Mouse (Mus musculus) forebrain, embryonic 11.5 days (tissue): ENCODE results near the gene Engase. TPM values are rescaled to one million over a fixed set of nuclear protein-coding genes. Genes with fewer than 3 reads are reported as not detected.

ENCODE experiments used
- ATAC-seq: fragments of 200-750 bp; cut with Nextera tagmentation; replicated peaks from 2 replicates; pipeline ENCODE4 v1.8.0; 2017; ENCODE audit warnings: moderate TSS enrichment; ENCODE audit not compliant: low FRiP score
- DNase-seq: peaks from one replicate; pipeline ENCODE4 v3.0.0-alpha.2; 2017; ENCODE audit warnings: low spot score
- H3K27ac ChIP-seq: fragments of 300-500 bp; sonication (generic); 2 replicates; pipeline ENCODE4 v1.5.1; 2014; ENCODE audit warnings: low read depth, low read length
- H3K27me3 ChIP-seq: fragments of 300-500 bp; sonication (generic); 2 replicates; pipeline ENCODE4 v1.6.1; 2014; ENCODE audit warnings: mild to moderate bottlenecking, low read length, mixed read lengths; ENCODE audit not compliant: control insufficient read depth, insufficient read depth
- H3K36me3 ChIP-seq: fragments of 300-500 bp; sonication (generic); 2 replicates; pipeline ENCODE4 v1.6.1; 2014; ENCODE audit warnings: mild to moderate bottlenecking, low read length, moderate library complexity, mixed read lengths; ENCODE audit not compliant: control insufficient read depth, insufficient read depth
- H3K4me1 ChIP-seq: fragments of 300-500 bp; sonication (generic); replicated peaks from 2 replicates; pipeline ENCODE4 v1.6.1; 2014; ENCODE audit warnings: low read length, mixed read lengths; ENCODE audit not compliant: control insufficient read depth, insufficient read depth
- H3K4me2 ChIP-seq: fragments of 300-500 bp; sonication (generic); 2 replicates; pipeline ENCODE4 v1.6.1; 2014; ENCODE audit warnings: low read depth, mild to moderate bottlenecking, low read length, moderate library complexity, mixed read lengths; ENCODE audit not compliant: severe bottlenecking
- H3K4me3 ChIP-seq: fragments of 300-500 bp; sonication (generic); 2 replicates; pipeline ENCODE4 v1.5.1; 2014; ENCODE audit warnings: low read depth, low read length
- H3K9ac ChIP-seq: fragments of 300-500 bp; sonication (generic); 2 replicates; pipeline ENCODE4 v1.6.1; 2014; ENCODE audit warnings: low read length
- H3K9me3 ChIP-seq: fragments of 300-500 bp; sonication (generic); 2 replicates; pipeline ENCODE4 v1.6.1; 2016; ENCODE audit warnings: low read length, mixed read lengths; ENCODE audit not compliant: control insufficient read depth
- WGBS: fragments of 180-500 bp; shearing (Covaris S2); extraction: QIAGEN DNeasy Blood & Tissue Kit; methylation state at CpG from one replicate; pipeline ENCODE4 v1.1.7; 2014; 5-methylcytosine and 5-hydroxymethylcytosine counted together
- polyA plus RNA-seq: library from polyadenylated mRNA; unstranded; fragments of >200 nt; fragmentation: Nextera tagmentation; extraction: Ambion mirVana; gene quantifications from 2 replicates; pipeline ENCODE4 v1.2.1, GENCODE M21; 2014

Engase gene
- polyA plus RNA-seq, 1 experiment from 2014 or later, result 10.6 TPM

DNA sequence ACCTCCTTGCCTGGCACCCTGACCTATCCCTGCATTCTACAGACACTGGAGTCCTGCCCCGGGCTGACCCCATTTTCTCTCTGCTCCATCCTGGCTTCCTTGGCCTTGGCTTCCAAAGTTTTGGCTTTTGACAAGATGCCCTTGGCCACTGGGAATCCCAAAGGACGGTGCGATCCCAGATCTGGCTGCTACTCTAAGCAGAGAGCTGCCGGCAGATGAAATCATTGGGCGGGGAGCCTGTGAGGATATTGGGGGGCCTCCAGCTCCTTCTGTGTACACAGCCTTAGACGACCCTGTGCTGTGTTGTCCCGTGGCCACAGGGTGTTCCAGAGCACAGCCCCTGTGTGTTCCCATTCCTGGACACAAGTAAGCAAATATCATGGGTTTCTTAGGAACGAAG lies 28.2 kb upstream of the Engase start:
- no peak overlapping the region for H3K9ac ChIP-seq
- ATAC-seq (no peak), DNase-seq (no peak)
- no peak overlapping the region for H3K4me2 ChIP-seq
- no peaks in the 10 kb centered on the region for H3K36me3 ChIP-seq
- H3K27ac ChIP-seq, result no peak overlapping the region
- H3K4me1 ChIP-seq, result no peaks in the 10 kb centered on the region
- 93% methylated on average over 8 of the region's 8 CpGs for WGBS
- H3K4me3 ChIP-seq, result no peak overlapping the region
- H3K27me3 ChIP-seq, result no peaks in the 10 kb centered on the region; the same call in 1 of the 2 replicates
- H3K9me3 ChIP-seq, result no peaks in the 10 kb centered on the region

DNA sequence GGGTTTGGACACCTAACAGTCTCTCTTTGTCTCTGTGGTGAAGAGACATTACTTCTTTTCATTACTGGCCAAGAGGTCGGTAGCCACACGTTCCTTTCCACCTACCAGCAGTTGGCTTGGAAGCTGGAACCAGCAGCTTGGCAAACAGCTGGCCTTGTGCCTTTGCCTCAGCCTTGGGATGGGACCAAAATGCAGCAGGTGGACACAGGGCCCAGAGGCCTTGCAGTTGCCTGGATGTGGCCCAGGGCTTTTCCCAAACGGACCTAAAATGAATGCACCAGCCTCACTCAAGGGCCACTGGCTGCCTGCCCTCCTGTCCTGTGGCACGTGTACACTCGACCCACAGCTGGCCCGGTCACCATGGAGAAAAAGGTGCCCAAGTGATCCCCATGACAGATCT lies 25.4 kb upstream of the Engase start:
- DNase-seq, result no peak
- no peaks in the 10 kb centered on the region for H3K4me1 ChIP-seq

DNA sequence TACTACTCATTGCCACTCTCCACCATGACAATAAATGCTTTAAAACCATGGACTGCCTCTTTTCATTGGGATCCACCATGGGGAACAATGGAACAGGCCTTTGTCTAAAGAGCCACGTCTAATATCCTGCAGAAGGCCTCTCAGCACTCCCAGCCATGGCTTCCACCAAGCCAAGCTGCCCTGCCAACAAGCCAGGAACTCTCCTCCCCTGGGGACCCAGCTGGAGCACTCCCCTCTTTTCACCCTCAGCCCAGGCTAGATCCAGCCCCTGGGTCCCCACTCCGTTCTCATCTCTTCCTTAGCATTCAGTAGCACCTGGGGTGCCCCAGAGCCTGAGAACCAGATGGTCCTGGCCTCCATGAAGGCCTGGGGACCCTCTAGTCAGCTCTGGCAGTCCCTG lies 23.7 kb upstream of the Engase start:
- DNase-seq (no peak), ATAC-seq (no peak)
- Histone ChIP-seq H3K4me3 (no peak overlapping the region), H3K36me3 (no peaks in the 10 kb centered on the region), H3K27ac (no peak overlapping the region), H3K9ac (no peak overlapping the region), H3K9me3 (no peaks in the 10 kb centered on the region), H3K4me2 (no peak overlapping the region), H3K27me3 (no peaks in the 10 kb centered on the region), H3K4me1 (no peaks in the 10 kb centered on the region)
- WGBS, result 56% methylated on average over 2 of the region's 2 CpGs

More for the DNA sequence above, 25.4 kb upstream of the Engase start:
- ATAC-seq, result no peak
- WGBS, result 87% methylated on average over 6 of the region's 6 CpGs
- no peak overlapping the region for H3K4me2 ChIP-seq
- no peaks in the 10 kb centered on the region for H3K9me3 ChIP-seq
- H3K27me3 ChIP-seq, result no peaks in the 10 kb centered on the region
- no peaks in the 10 kb centered on the region for H3K36me3 ChIP-seq
- no peak overlapping the region for H3K4me3 ChIP-seq
- H3K27ac ChIP-seq, result no peak overlapping the region
- H3K9ac ChIP-seq, result no peak overlapping the region

DNA sequence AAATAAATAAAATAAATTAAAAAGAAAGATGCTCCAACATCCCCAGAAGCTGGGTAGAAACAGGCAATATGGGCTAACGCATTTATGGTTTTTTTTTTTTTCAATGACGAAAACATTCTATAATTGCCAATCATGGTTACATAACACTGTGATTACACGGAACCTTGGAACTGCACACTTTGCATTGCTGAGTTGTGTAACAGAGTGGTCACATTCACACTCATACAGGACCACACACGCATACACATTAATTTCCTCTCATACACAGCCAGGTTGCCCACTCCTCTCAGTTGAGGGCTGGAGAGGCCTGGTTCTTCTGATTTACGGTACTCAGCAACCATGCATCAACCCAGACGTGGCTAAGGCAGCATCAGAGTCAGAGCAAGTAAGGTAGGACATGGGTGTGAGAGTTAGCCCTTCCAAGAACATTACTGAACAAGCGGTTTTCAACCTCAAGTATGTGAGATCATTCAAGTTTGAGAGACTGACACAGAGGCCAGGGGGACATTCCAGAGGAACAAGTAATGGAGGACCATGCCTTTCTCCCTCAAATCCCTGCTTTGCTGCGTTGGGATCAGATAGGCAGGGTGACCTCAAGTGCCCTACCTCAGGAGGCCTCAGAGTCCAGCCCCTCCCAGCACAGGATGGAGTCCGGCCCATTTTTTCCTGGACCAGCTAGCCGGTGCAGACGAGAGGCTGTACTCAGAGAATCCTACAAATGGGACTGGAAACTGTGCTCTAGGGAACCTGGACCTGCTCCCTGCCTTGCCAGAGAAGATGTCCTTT lies 22.6 kb upstream of the Engase start:
- ATAC-seq, result no peak
- 80% methylated on average over 11 of the region's 11 CpGs for WGBS

DNA sequence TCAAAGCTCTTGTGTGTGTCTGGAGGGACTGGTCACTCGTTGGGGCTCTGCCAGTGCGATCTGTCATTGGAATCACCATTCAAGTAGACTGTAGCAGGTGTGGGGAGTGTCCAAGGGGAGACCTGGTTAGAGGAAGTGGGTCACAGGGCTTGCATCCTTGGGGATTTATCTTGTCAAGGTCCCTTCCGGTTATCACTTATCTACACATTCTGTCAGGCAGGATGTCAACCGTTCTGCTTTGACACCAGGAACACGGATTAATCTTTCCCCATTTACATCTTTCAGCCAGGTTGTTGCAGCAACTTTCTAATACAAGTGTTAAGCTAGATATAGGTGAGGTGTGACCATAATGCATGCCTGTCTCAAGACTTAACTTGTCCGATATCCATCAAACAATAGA lies 20.8 kb upstream of the Engase start:
- H3K4me1 ChIP-seq, result no peaks in the 10 kb centered on the region
- no peak overlapping the region for H3K4me3 ChIP-seq
- ATAC-seq (no peak), DNase-seq (no peak)
- no peak overlapping the region for H3K9ac ChIP-seq
- no peaks in the 10 kb centered on the region for H3K27me3 ChIP-seq
- H3K27ac ChIP-seq, result no peak overlapping the region
- WGBS, result 87% methylated on average over 6 of the region's 6 CpGs
- H3K36me3 ChIP-seq, result no peaks in the 10 kb centered on the region
- H3K9me3 ChIP-seq, result peaks cover 3% of the 10 kb centered on the region; the same call in 1 of the 2 replicates
- H3K4me2 ChIP-seq, result no peak overlapping the region

More for the DNA sequence above, 22.6 kb upstream of the Engase start:
- Histone ChIP-seq H3K4me3 (no peak overlapping the region), H3K27ac (no peak overlapping the region), H3K9ac (no peak overlapping the region), H3K27me3 (no peaks in the 10 kb centered on the region), H3K9me3 (no peaks in the 10 kb centered on the region), H3K36me3 (no peaks in the 10 kb centered on the region), H3K4me1 (no peaks in the 10 kb centered on the region), H3K4me2 (no peak overlapping the region)
- no peak for DNase-seq

DNA sequence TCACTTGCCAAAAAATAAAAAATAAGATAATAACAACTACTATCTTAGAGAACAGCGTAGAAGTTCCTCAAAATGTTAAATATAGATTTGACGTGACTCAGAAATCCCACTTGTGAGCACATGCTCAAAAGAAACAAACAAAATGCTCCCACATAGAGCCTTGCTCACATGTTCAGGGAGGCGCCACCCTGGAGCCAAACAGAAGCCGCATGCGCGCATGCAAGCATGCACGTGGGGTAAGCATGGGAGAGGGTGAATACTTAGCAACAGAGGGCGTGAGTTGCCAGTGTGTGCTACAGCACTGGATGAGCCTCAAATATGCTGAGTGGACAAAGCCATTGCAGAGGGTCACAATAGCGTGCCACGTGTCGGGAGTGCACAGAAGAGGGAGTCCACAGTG lies 19.7 kb upstream of the Engase start:
- Histone ChIP-seq H3K4me1 (no peaks in the 10 kb centered on the region), H3K27me3 (no peaks in the 10 kb centered on the region), H3K9me3 (peaks cover 3% of the 10 kb centered on the region; the same call in 1 of the 2 replicates), H3K4me3 (no peak overlapping the region), H3K36me3 (no peaks in the 10 kb centered on the region), H3K27ac (no peak overlapping the region), H3K9ac (no peak overlapping the region), H3K4me2 (no peak overlapping the region)
- ATAC-seq (no peak), DNase-seq (no peak)
- WGBS, result 79% methylated on average over 11 of the region's 11 CpGs

DNA sequence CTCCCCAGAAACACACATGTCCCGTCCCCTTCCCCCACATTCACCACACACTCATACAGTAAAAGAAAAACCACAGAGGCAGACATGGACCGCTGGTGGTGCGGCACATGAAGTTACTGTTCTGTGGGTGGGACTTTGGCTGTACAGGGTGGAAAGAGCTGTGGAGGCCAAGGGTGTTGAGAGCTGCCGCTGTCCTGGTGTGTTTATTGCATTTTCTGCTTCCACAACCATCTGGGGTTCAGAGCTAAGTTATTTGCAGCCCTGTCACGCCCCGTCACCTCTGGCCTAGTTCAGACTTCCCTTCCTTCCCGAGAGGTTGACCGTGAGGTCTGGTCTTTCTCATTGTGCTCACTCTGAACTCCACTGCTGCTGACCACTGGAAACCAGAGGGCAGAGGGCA lies 17.6 kb upstream of the Engase start:
- H3K4me3 ChIP-seq, result no peak overlapping the region
- WGBS, result 81% methylated on average over 8 of the region's 8 CpGs
- H3K4me1 ChIP-seq, result no peaks in the 10 kb centered on the region
- no peaks in the 10 kb centered on the region for H3K27me3 ChIP-seq
- H3K4me2 ChIP-seq, result no peak overlapping the region
- no peaks in the 10 kb centered on the region for H3K36me3 ChIP-seq
- no peak for DNase-seq
- H3K27ac ChIP-seq, result no peak overlapping the region
- H3K9me3 ChIP-seq, result peaks cover 3% of the 10 kb centered on the region; the same call in 1 of the 2 replicates
- H3K9ac ChIP-seq, result no peak overlapping the region
- ATAC-seq, result no peak

DNA sequence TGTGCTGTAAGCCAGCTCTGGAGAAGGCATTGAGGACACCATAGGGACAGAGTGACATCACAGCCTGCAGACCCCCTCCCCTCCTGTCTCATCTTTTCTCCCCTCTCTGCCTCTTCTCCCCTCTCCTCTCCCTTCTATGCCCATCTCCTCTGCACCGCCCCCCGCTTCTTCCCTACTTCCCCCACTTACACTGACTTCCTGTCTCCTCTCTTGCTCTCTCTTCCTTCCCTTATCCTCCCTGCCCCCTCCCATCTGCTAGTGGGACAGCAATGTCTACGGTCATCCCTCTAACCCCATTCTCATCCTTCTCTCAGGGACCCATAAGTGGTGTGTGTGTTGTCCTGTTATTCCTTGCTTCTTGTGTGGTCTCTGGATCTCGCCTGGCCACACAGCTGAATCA lies 17.1 kb upstream of the Engase start:
- Histone ChIP-seq H3K27ac (no peak overlapping the region), H3K9me3 (peaks cover 3% of the 10 kb centered on the region; the same call in 1 of the 2 replicates), H3K4me1 (no peaks in the 10 kb centered on the region), H3K27me3 (no peaks in the 10 kb centered on the region), H3K9ac (no peak overlapping the region), H3K4me2 (no peak overlapping the region), H3K4me3 (no peak overlapping the region), H3K36me3 (no peaks in the 10 kb centered on the region)
- DNase-seq, result no peak
- ATAC-seq, result no peak
- WGBS, result 82% methylated on average over 4 of the region's 4 CpGs

DNA sequence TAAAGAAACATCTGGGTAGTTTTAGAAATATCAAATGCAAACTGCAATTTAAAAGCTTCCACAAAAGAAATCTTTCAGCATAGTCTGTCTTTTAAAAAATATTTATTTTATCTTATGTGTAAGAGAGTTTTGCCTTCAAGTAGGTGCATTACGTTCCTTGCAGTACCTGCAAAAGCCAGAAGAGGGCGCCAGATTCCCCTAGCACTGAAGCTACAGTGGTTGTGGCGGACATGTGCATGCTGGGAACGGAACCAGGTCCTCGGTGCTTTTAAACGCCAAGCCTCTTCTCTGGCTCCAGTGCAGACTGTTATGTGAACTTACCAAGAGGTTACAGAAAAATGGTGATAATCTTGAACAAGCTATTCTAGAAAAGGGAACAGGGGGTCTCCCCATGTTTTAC lies 16.3 kb upstream of the Engase start:
- DNase-seq, result no peak
- no peak overlapping the region for H3K9ac ChIP-seq
- no peak overlapping the region for H3K4me3 ChIP-seq
- H3K27me3 ChIP-seq, result no peaks in the 10 kb centered on the region
- 52% methylated on average over 6 of the region's 6 CpGs for whole genome bisulfite sequencing
- no peak overlapping the region for H3K4me2 ChIP-seq
- no peak for ATAC-seq
- no peaks in the 10 kb centered on the region for H3K36me3 ChIP-seq
- H3K27ac ChIP-seq, result no peak overlapping the region
- peaks cover 3% of the 10 kb centered on the region; the same call in 1 of the 2 replicates for H3K9me3 ChIP-seq
- H3K4me1 ChIP-seq, result no peaks in the 10 kb centered on the region
